ENCODE assay signal across 26 mouse cellular contexts in genomic region chr8:7575641-7576040, GRCm38 (mm10).
DNase-seq lines count a peak whose midpoint lies in the region; ATAC-seq and TF ChIP-seq lines count a peak whose summit lies in the region.
"Had no signal": no experiment of that assay in that cellular context is flagged by ENCODE, and none has a peak within 500 bp of the region (broad histone marks: within the 10 kb centered on the region; RNA-seq: fewer than 3 reads in every experiment).

No protein-coding gene starts in this region.

- H3K4me1 ChIP-seq in hindbrain, embryonic 16.5 days (ENCODE audit: control insufficient read depth, insufficient read depth, low read depth, low read length), result no peaks in the 10 kb centered on the region
- H3K4me1 ChIP-seq in hindbrain, embryonic 14.5 days (replicated peaks; ENCODE audit: control insufficient read depth, insufficient read depth, low read length), result no peaks in the 10 kb centered on the region
- no peaks in the 10 kb centered on the region for H3K4me1 ChIP-seq in forebrain, embryonic 11.5 days (replicated peaks; ENCODE audit: control insufficient read depth, insufficient read depth, low read length)
- no peaks in the 10 kb centered on the region for H3K4me1 ChIP-seq in midbrain, postnatal 0 days (ENCODE audit: insufficient read depth, low read length)
- H3K4me1 ChIP-seq in intestine, embryonic 16.5 days (ENCODE audit: control insufficient read depth, insufficient read depth, low read length), result no peaks in the 10 kb centered on the region
- H3K4me1 ChIP-seq: heart, embryonic 13.5 days; neural tube, embryonic 12.5 days; stomach, embryonic 15.5 days had no signal

- H3K36me3 ChIP-seq in hindbrain, embryonic 16.5 days (ENCODE audit: control insufficient read depth, insufficient read depth, low read length), result no peaks in the 10 kb centered on the region
- no peaks in the 10 kb centered on the region for H3K36me3 ChIP-seq in hindbrain, embryonic 14.5 days (replicated peaks; ENCODE audit: control insufficient read depth, insufficient read depth)
- no peaks in the 10 kb centered on the region for H3K36me3 ChIP-seq in forebrain, embryonic 11.5 days (ENCODE audit: control insufficient read depth, insufficient read depth, low read length)
- no peaks in the 10 kb centered on the region for H3K36me3 ChIP-seq in midbrain, postnatal 0 days (ENCODE audit: insufficient read depth, low read length)
- no peaks in the 10 kb centered on the region for H3K36me3 ChIP-seq in intestine, embryonic 16.5 days (ENCODE audit: control insufficient read depth, insufficient read depth, low read length)
- H3K36me3 ChIP-seq: heart, embryonic 13.5 days; hindbrain, embryonic 15.5 days; neural tube, embryonic 12.5 days; stomach, embryonic 15.5 days had no signal

- H3K9ac ChIP-seq in hindbrain, embryonic 16.5 days (ENCODE audit: low read depth, low read length), result no peak overlapping the region
- H3K9ac ChIP-seq in hindbrain, embryonic 14.5 days, result no peak overlapping the region
- H3K9ac ChIP-seq in forebrain, embryonic 11.5 days (ENCODE audit: low read length), result no peak overlapping the region
- H3K9ac ChIP-seq in midbrain, postnatal 0 days (replicated peaks; ENCODE audit: low read length, poor library complexity, severe bottlenecking), result no peak overlapping the region
- no peak overlapping the region for H3K9ac ChIP-seq in intestine, embryonic 16.5 days (ENCODE audit: low read depth, low read length)
- H3K9ac ChIP-seq: heart, embryonic 13.5 days; hindbrain, embryonic 15.5 days; liver, postnatal 0 days; neural tube, embryonic 12.5 days; stomach, embryonic 15.5 days had no signal

- no peak for DNase-seq in hindbrain, embryonic 14.5 days (ENCODE audit: low spot score)
- DNase-seq in brain, embryonic 14.5 days (ENCODE audit: low read depth), result peak; percentile 77
- DNase-seq in forebrain, embryonic 11.5 days (ENCODE audit: low spot score), result no peak
- peak; percentile 19 for DNase-seq in midbrain, postnatal 0 days (ENCODE audit: low spot score)
- DNase-seq in right cerebral cortex, postnatal 36 days (ENCODE audit: low spot score in 2 of 2), result no peak
- DNase-seq: adrenal gland, postnatal 36 days; cerebellum, adult 9-10 months; gastrocnemius, postnatal 14 days; heart, adult 18-20 months; kidney, adult 11 months; left cerebral cortex, postnatal 4 days; liver; liver, postnatal 0 days; lung, postnatal 10 days; spleen, adult 18-20 months; thymus, adult 18-20 months; thymus, postnatal 4 days had no signal

- H3K9me3 ChIP-seq in hindbrain, embryonic 16.5 days (ENCODE audit: control insufficient read depth, low read length), result no peaks in the 10 kb centered on the region
- no peaks in the 10 kb centered on the region for H3K9me3 ChIP-seq in hindbrain, embryonic 14.5 days (ENCODE audit: control insufficient read depth, low read length)
- H3K9me3 ChIP-seq in forebrain, embryonic 11.5 days (ENCODE audit: control insufficient read depth, low read length), result no peaks in the 10 kb centered on the region
- H3K9me3 ChIP-seq in midbrain, postnatal 0 days (ENCODE audit: low read length), result no peaks in the 10 kb centered on the region
- H3K9me3 ChIP-seq in intestine, embryonic 16.5 days (ENCODE audit: control insufficient read depth, low read length), result no peaks in the 10 kb centered on the region
- H3K9me3 ChIP-seq: heart, embryonic 13.5 days; hindbrain, embryonic 15.5 days; neural tube, embryonic 12.5 days; stomach, embryonic 15.5 days had no signal

- no peaks in the 10 kb centered on the region for H3K27me3 ChIP-seq in hindbrain, embryonic 16.5 days (replicated peaks; ENCODE audit: control insufficient read depth, insufficient read depth, low read length)
- no peaks in the 10 kb centered on the region for H3K27me3 ChIP-seq in hindbrain, embryonic 14.5 days (ENCODE audit: control insufficient read depth, insufficient read depth, low read length)
- no peaks in the 10 kb centered on the region for H3K27me3 ChIP-seq in forebrain, embryonic 11.5 days (ENCODE audit: control insufficient read depth, insufficient read depth, low read length)
- H3K27me3 ChIP-seq in midbrain, postnatal 0 days (ENCODE audit: insufficient read depth, low read length), result no peaks in the 10 kb centered on the region
- H3K27me3 ChIP-seq in intestine, embryonic 16.5 days (replicated peaks; ENCODE audit: control insufficient read depth, insufficient read depth, low read length), result no peaks in the 10 kb centered on the region
- H3K27me3 ChIP-seq: CH12.LX; heart, embryonic 13.5 days; hindbrain, embryonic 15.5 days; neural tube, embryonic 12.5 days; stomach, embryonic 15.5 days had no signal

- 14% methylated on average over 3 of the region's 3 CpGs for WGBS in hindbrain, embryonic 16.5 days
- 17% methylated on average over 3 of the region's 3 CpGs for WGBS in hindbrain, embryonic 14.5 days
- 15% methylated on average over 3 of the region's 3 CpGs for WGBS in forebrain, embryonic 11.5 days
- 16% methylated on average over 3 of the region's 3 CpGs for WGBS in midbrain, postnatal 0 days
- WGBS in intestine, embryonic 16.5 days, result 63% methylated on average over 3 of the region's 3 CpGs

- TF ChIP-seq CTCF in brain, embryonic 14.5 days (IDR thresholded peaks at IDR 0.05; ENCODE audit: borderline replicate concordance, extremely low read depth, insufficient read depth, insufficient read length), result no peak
- TF ChIP-seq CTCF in midbrain, postnatal 0 days (IDR thresholded peaks at IDR 0.05), result no peak

- H3K27ac ChIP-seq in hindbrain, embryonic 16.5 days (ENCODE audit: low read depth, low read length), result no peak overlapping the region
- H3K27ac ChIP-seq in hindbrain, embryonic 14.5 days, result no peak overlapping the region
- no peak overlapping the region for H3K27ac ChIP-seq in forebrain, embryonic 11.5 days (ENCODE audit: low read depth, low read length)
- no peak overlapping the region for H3K27ac ChIP-seq in midbrain, postnatal 0 days (ENCODE audit: low read depth, low read length)
- no peak overlapping the region for H3K27ac ChIP-seq in intestine, embryonic 16.5 days (ENCODE audit: low read length)
- H3K27ac ChIP-seq: heart, embryonic 13.5 days; hindbrain, embryonic 15.5 days; left cerebral cortex, adult 2 months; neural tube, embryonic 12.5 days; stomach, embryonic 15.5 days had no signal

- no peak overlapping the region for H3K4me3 ChIP-seq in hindbrain, embryonic 16.5 days (ENCODE audit: low read length)
- H3K4me3 ChIP-seq in hindbrain, embryonic 14.5 days (replicated peaks; ENCODE audit: low read length), result no peak overlapping the region
- H3K4me3 ChIP-seq in forebrain, embryonic 11.5 days (ENCODE audit: low read depth, low read length), result no peak overlapping the region
- H3K4me3 ChIP-seq in midbrain, postnatal 0 days (ENCODE audit: low read depth, low read length), result no peak overlapping the region
- H3K4me3 ChIP-seq in intestine, embryonic 16.5 days (ENCODE audit: low read length), result no peak overlapping the region
- H3K4me3 ChIP-seq: heart, embryonic 13.5 days; hindbrain, embryonic 15.5 days; left cerebral cortex, adult 2 months; neural tube, embryonic 12.5 days; stomach, embryonic 15.5 days had no signal

- no peak for TF ChIP-seq POLR2A in brain, embryonic 14.5 days (IDR thresholded peaks at IDR 0.05; ENCODE audit: borderline replicate concordance, extremely low read depth, insufficient read depth, insufficient read length, poor library complexity, severe bottlenecking)

- no peak overlapping the region for H3K4me2 ChIP-seq in hindbrain, embryonic 16.5 days (ENCODE audit: low read length)
- no peak overlapping the region for H3K4me2 ChIP-seq in hindbrain, embryonic 14.5 days (replicated peaks)
- no peak overlapping the region for H3K4me2 ChIP-seq in forebrain, embryonic 11.5 days (ENCODE audit: low read depth, low read length, severe bottlenecking)
- H3K4me2 ChIP-seq in midbrain, postnatal 0 days (ENCODE audit: low read depth, low read length, poor library complexity, severe bottlenecking), result no peak overlapping the region
- H3K4me2 ChIP-seq in intestine, embryonic 16.5 days (ENCODE audit: low read depth, low read length), result no peak overlapping the region
- H3K4me2 ChIP-seq: heart, embryonic 13.5 days; hindbrain, embryonic 15.5 days; neural tube, embryonic 12.5 days; stomach, embryonic 15.5 days had no signal

- ATAC-seq in hindbrain, embryonic 16.5 days, result peak; percentile 54; the same call in 1 of the 2 replicates
- no peak for ATAC-seq in hindbrain, embryonic 14.5 days (ENCODE audit: low FRiP score)
- ATAC-seq in forebrain, embryonic 11.5 days (replicated peaks; ENCODE audit: low FRiP score), result 0 out of 2 replicates have a peak, but pooled peaks have one; percentile 49
- ATAC-seq in midbrain, postnatal 0 days (ENCODE audit: low FRiP score), result no peak
- no peak for ATAC-seq in intestine, embryonic 16.5 days
- ATAC-seq in frontal cortex, adult (ENCODE audit: low TSS enrichment), result no peak
- ATAC-seq: liver, postnatal 0 days had no signal

Comparison
In these comparisons a context has a peak if more than half of its experiments do, and no peak if none do; other contexts are left out.
1. ATAC-seq: peak in hindbrain, embryonic 16.5 days (single experiment) and forebrain, embryonic 11.5 days (single experiment); none in hindbrain, embryonic 14.5 days (single experiment), midbrain, postnatal 0 days (single experiment), intestine, embryonic 16.5 days (single experiment) and frontal cortex, adult (single experiment).
2. DNase-seq: peak in brain, embryonic 14.5 days (single experiment) and midbrain, postnatal 0 days (single experiment); none in hindbrain, embryonic 14.5 days (single experiment), forebrain, embryonic 11.5 days (single experiment) and right cerebral cortex, postnatal 36 days (0 of 2).